Mouse (Mus musculus) heart, embryonic 14.5 days (tissue): Measurements from ENCODE around the gene Top2a. TPM values are rescaled to one million over a fixed set of nuclear protein-coding genes. Genes with fewer than 3 reads are reported as not detected.

Source experiments
- ATAC-seq: fragments of 200-750 bp; cut with Nextera tagmentation; 2 replicates; pipeline ENCODE4 v1.8.0; 2017; ENCODE audit warnings: low read depth, moderate TSS enrichment; ENCODE audit not compliant: insufficient number of reproducible peaks, insufficient read depth, low FRiP score
- H3K27ac ChIP-seq, 2 experiments: fragments of 200-500 bp in 1 of 2; fragments of 300-500 bp in 1 of 2; sonication (generic) in 1 of 2; replicated peaks in 1 of 2; 2 replicates each; pipeline ENCODE4 v1.5.1; 2012 to 2014; ENCODE audit warnings: low read depth in 2 of 2, low read length in 2 of 2, control low read depth in 1 of 2, mild to moderate bottlenecking in 1 of 2, mixed read lengths in 1 of 2; ENCODE audit not compliant: control insufficient read depth in 1 of 2, insufficient read depth in 1 of 2
- H3K27me3 ChIP-seq: fragments of 300-500 bp; sonication (generic); 2 replicates; pipeline ENCODE4 v1.6.1; 2014; ENCODE audit warnings: mild to moderate bottlenecking, low read length, control low read depth; ENCODE audit not compliant: control insufficient read depth, insufficient read depth
- H3K36me3 ChIP-seq: fragments of 300-500 bp; sonication (generic); 2 replicates; pipeline ENCODE4 v1.6.1; 2014; ENCODE audit warnings: mild to moderate bottlenecking, control low read depth, low read length, mixed read lengths; ENCODE audit not compliant: control insufficient read depth, insufficient read depth
- H3K4me1 ChIP-seq, 2 experiments: fragments of 200-500 bp in 1 of 2; fragments of 300-500 bp in 1 of 2; sonication (generic) in 1 of 2; 2 replicates each; pipeline ENCODE4 v1.6.1; 2012 to 2014; ENCODE audit warnings: low read length in 2 of 2, control low read depth in 1 of 2, mixed read lengths in 1 of 2; ENCODE audit not compliant: control insufficient read depth in 2 of 2, insufficient read depth in 2 of 2
- H3K4me2 ChIP-seq: fragments of 300-500 bp; sonication (generic); 2 replicates; pipeline ENCODE4 v1.6.1; 2014; ENCODE audit warnings: mild to moderate bottlenecking, low read length
- H3K4me3 ChIP-seq, 2 experiments: fragments of 200-500 bp in 1 of 2; fragments of 300-500 bp in 1 of 2; sonication (generic) in 1 of 2; 2 replicates each; pipeline ENCODE4 v1.5.1; 2012 to 2014; ENCODE audit warnings: low read length in 2 of 2, mild to moderate bottlenecking in 2 of 2, control low read depth in 1 of 2, low read depth in 1 of 2, moderate library complexity in 1 of 2; ENCODE audit not compliant: control insufficient read depth in 1 of 2, insufficient read depth in 1 of 2
- H3K9ac ChIP-seq: fragments of 300-500 bp; sonication (generic); 2 replicates; pipeline ENCODE4 v1.6.1; 2014; ENCODE audit warnings: mild to moderate bottlenecking, low read length
- H3K9me3 ChIP-seq: fragments of 300-500 bp; sonication (generic); 2 replicates; pipeline ENCODE4 v1.6.1; 2016; ENCODE audit warnings: low read length, control low read depth; ENCODE audit not compliant: control insufficient read depth
- WGBS: fragments of 180-500 bp; shearing (Covaris S2); extraction: QIAGEN DNeasy Blood & Tissue Kit; methylation state at CpG from one replicate; pipeline ENCODE4 v1.1.7; 2014; 5-methylcytosine and 5-hydroxymethylcytosine counted together
- polyA plus RNA-seq: library from polyadenylated mRNA; unstranded; fragments of >200 nt; fragmentation: Nextera tagmentation; extraction: Ambion mirVana; gene quantifications from 2 replicates; pipeline ENCODE4 v1.2.1, GENCODE M21; 2014

Top2a gene
- polyA plus RNA-seq, 1 experiment from 2014 or later, result 174 TPM

DNA sequence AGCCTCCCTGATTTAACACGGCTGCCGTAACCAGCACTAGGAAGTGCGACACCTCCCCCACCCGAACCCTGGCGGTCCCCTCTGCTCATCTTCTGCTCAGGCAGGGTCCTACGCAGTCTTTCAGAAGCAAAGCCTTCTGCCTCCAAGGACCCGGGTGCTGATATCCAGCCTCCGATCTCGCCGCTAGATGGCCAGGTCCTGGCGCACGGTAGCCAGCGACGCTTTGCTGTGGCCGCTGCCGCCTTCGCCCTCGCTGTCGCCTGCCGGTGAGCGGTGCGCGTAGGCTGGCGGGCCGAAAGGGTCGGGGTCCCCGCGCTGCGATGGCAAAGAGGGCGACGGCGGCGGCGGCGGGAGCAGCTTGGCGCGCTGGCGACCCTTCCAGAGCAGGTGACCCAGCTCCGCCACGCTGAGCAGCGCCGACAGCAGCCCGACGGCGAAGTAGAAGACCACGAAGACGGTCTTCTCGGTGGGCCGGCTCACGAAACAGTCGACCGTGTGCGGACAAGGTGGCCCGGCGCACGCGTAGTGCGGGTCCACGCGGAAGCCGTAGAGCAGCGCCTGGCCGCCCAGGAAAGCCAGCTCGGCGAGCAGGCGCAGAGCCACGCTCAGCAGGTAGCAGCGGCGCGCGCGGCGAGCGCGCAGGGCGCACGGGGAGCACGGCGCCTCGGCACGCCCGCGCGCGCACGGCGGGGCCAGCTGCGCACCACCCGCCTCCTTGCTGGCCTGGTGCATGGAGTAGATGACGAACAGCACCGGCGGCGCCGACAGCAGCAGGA is 41.8 kb downstream of the Top2a start:
- H3K9me3 ChIP-seq, result no peaks in the 10 kb centered on the region
- H3K4me1 ChIP-seq, result peaks cover 12 to 35% of the 10 kb centered on the region in 2 experiments
- H3K4me3 ChIP-seq, result peak overlapping the region; percentile 45 to 48
- no peak overlapping the region for H3K27ac ChIP-seq
- peak overlapping the region; percentile 71 for H3K9ac ChIP-seq
- under 1% methylated on average over 94 of the region's 94 CpGs for WGBS
- H3K4me2 ChIP-seq, result peak overlapping the region; percentile 91
- no peaks in the 10 kb centered on the region for H3K36me3 ChIP-seq
- ATAC-seq, result peak; percentile 20; the same call in 1 of the 2 replicates
- peaks cover 6% of the 10 kb centered on the region; the same call in 1 of the 2 replicates for H3K27me3 ChIP-seq

DNA sequence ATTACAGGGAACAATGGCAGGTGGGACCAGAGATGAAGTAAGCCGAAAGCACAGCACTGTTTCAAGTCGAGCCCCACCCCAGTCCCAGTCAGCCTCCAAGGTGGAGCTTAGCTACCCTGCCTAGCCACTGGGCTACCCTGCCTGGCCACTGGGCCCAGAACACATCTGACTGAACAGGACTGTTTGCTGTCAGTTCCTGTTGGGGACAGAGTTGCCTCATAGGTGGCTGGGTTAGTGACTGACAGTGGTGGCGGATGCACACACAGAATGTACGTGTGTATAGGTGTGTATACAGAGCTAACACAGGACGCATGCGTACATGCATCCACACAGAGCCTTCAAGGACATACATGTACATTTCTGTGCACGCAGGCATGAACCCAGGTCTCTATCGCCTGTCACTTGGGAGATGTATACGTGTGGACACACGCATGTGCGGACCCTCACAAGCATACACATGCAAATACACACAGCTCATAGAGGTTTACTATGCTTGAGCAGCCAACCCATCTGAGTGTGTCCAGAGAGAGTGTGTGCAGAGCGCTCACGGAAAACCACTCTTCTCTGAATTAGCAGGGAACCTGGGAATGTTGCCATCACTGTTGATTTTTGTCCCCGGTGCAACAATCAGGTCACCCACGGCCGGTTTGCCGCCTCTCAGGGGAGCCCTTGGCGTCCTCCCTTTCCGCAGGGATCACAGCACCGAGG is 42.5 kb downstream of the Top2a start:
- Histone ChIP-seq H3K27me3 (peaks cover 6% of the 10 kb centered on the region; the same call in 1 of the 2 replicates), H3K36me3 (no peaks in the 10 kb centered on the region), H3K4me2 (peak overlapping the region; percentile 91), H3K9ac (peak overlapping the region; percentile 71), H3K4me3 (peak overlapping the region; percentile 45 to 48), H3K27ac (no peak overlapping the region), H3K4me1 (peaks cover 12 to 35% of the 10 kb centered on the region in 2 experiments), H3K9me3 (no peaks in the 10 kb centered on the region)
- 33% methylated on average over 20 of the region's 20 CpGs for WGBS
- ATAC-seq, result no peak

DNA sequence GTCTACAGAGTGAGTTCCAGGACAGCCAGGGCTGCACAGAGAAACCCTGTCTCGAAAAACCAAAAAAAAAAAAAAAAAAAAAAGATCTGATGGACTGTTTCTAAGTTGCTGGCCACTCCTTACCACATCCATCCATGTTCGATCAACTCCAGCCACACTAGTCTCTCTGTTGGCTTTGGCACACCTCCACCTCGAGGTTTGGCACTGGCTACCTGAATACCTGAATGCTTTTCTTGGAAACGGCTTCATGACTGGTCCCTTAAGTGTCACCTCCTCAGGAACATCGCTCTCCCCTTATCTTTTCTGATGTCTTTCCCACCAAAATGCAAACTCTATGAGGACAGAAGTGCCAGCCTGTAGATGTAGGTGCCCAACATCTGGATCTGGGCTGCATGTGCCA is 44.6 kb downstream of the Top2a start:
- H3K9me3 ChIP-seq, result no peaks in the 10 kb centered on the region
- H3K4me3 ChIP-seq, result no peak overlapping the region
- WGBS, result 66% methylated on average over 4 of the region's 5 CpGs
- peaks cover 4 to 18% of the 10 kb centered on the region in 2 experiments; a peak in 3 of 4 replicates for H3K4me1 ChIP-seq
- no peak overlapping the region for H3K27ac ChIP-seq
- no peak overlapping the region for H3K9ac ChIP-seq
- no peak for ATAC-seq
- H3K36me3 ChIP-seq, result peaks cover 10% of the 10 kb centered on the region
- peaks cover 6% of the 10 kb centered on the region; the same call in 1 of the 2 replicates for H3K27me3 ChIP-seq
- H3K4me2 ChIP-seq, result no peak overlapping the region

- WGBS, result 59% methylated on average over 15 of the region's 15 CpGs
- H3K36me3 ChIP-seq, result peaks cover 17% of the 10 kb centered on the region
- no peak overlapping the region for H3K4me2 ChIP-seq
- H3K4me3 ChIP-seq, result no peak overlapping the region
- no peaks in the 10 kb centered on the region for H3K9me3 ChIP-seq
- ATAC-seq, result no peak
- H3K4me1 ChIP-seq, result peaks cover 4 to 18% of the 10 kb centered on the region in 2 experiments; a peak in 3 of 4 replicates
- H3K27ac ChIP-seq, result no peak overlapping the region
- peaks cover 6% of the 10 kb centered on the region; the same call in 1 of the 2 replicates for H3K27me3 ChIP-seq
- no peak overlapping the region for H3K9ac ChIP-seq
Observed at GRCm38 (mm10) chr11:98978526-98979148, 45.4 kb downstream of the Top2a start.

- no peak for ATAC-seq
- Histone ChIP-seq H3K27ac (no peak overlapping the region), H3K9ac (no peak overlapping the region), H3K27me3 (no peaks in the 10 kb centered on the region), H3K9me3 (no peaks in the 10 kb centered on the region), H3K36me3 (peaks cover 53% of the 10 kb centered on the region), H3K4me3 (no peak overlapping the region), H3K4me2 (no peak overlapping the region), H3K4me1 (peaks cover 11 to 16% of the 10 kb centered on the region in 2 experiments)
- WGBS, result 52% methylated on average over 5 of the region's 5 CpGs
Observed at GRCm38 (mm10) chr11:98974871-98975719, 48.9 kb downstream of the Top2a start.

DNA sequence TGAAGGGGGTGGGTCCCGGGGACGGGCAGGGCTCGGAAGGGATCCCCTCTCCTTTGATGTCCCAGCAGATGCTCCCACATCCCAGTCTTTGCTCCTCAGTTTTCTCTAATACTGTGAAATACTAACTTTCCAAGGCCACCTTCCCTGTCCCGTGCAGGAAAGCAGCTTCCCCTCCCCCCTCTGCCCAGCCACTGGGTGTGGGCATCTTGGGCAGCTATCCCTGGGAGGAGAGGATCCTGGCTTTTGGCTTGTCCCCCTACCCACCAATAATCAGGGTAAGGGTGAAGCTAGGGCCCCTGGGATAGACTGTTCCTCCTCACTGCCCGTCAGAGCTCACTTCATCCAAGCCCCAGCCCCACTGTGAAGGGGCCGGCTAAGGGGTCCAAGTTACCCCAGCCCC is 49.8 kb downstream of the Top2a start:
- H3K27me3 ChIP-seq, result no peaks in the 10 kb centered on the region
- no peak overlapping the region for H3K27ac ChIP-seq
- peaks cover 60% of the 10 kb centered on the region for H3K36me3 ChIP-seq
- 83% methylated on average over 5 of the region's 6 CpGs for WGBS
- peaks cover 15 to 24% of the 10 kb centered on the region in 2 experiments for H3K4me1 ChIP-seq
- no peak overlapping the region for H3K9ac ChIP-seq
- H3K4me2 ChIP-seq, result no peak overlapping the region
- H3K4me3 ChIP-seq, result no peak overlapping the region
- ATAC-seq, result no peak
- no peaks in the 10 kb centered on the region for H3K9me3 ChIP-seq

DNA sequence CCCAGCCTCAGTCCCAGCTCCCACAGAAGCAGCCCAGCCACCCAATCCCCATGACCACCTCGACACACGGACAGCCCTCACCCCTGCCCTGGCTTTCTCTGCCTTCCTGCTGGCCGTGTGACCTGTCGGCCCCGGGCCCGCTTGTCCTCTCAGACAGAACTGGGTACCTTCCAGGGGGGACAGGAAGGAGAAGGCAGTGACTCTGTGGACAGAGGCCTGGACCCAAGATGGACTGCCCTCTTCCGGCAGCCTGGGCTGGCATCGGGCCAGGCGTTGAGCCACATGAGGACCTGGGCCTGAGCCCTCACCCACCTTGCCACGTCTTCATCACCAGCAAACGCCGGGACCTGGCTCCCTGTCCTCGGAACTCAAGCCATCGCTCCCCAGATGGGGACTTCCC is 50.4 kb downstream of the Top2a start:
- 74% methylated on average over 14 of the region's 14 CpGs for WGBS
- Histone ChIP-seq H3K9me3 (no peaks in the 10 kb centered on the region), H3K4me3 (no peak overlapping the region), H3K9ac (no peak overlapping the region), H3K27me3 (no peaks in the 10 kb centered on the region), H3K4me1 (peaks cover 20 to 31% of the 10 kb centered on the region in 2 experiments), H3K27ac (no peak overlapping the region), H3K4me2 (no peak overlapping the region), H3K36me3 (peaks cover 67% of the 10 kb centered on the region)
- ATAC-seq, result no peak
